Mouse (Mus musculus) cerebellum, adult 2 months (tissue): ENCODE data around the gene Ndufa1.

Experiments used
- CTCF ChIP-seq: fragments of 200-500 bp; IDR thresholded peaks from 2 replicates; pipeline ENCODE4 v1.5.1; 2011; ENCODE audit warnings: low read depth, mild to moderate bottlenecking, control low read depth, low read length, moderate library complexity, borderline replicate concordance; ENCODE audit not compliant: insufficient read depth
- POLR2A ChIP-seq: fragments of 200-500 bp; IDR thresholded peaks from 2 replicates; pipeline ENCODE4 v1.6.1; 2011; ENCODE audit warnings: low read length, control low read depth, borderline replicate concordance; ENCODE audit not compliant: insufficient read depth

GRCm38 (mm10) chrX:37161169-37161568, 29.8 kb downstream of the Ndufa1 start:
- TF ChIP-seq CTCF: no peak
- no peak for TF ChIP-seq POLR2A
